Mouse (Mus musculus): Measurements from ENCODE around the gene Vav3. TPM values are rescaled to one million over a fixed set of nuclear protein-coding genes. Genes with fewer than 3 reads are reported as not detected.
A peak's percentile ranks its signal among the peaks of the same experiment; 100 is the strongest.

Gene Vav3
- 1 to 10 TPM; 1.5 to 1.9 TPM for total RNA-seq (2021)
- long read RNA-seq, experiment 1, full-length matches to known transcripts = 2 of 2 reads
- long read RNA-seq, experiment 1, partial matches to known transcripts = 0 of 2 reads
- long read RNA-seq, experiment 1, other reads (novel, unspliced or antisense) = 0 of 2 reads
- long read RNA-seq, experiment 2, full-length matches to known transcripts = 1 of 1 reads
- long read RNA-seq, experiment 2, partial matches to known transcripts = 0 of 1 reads
- long read RNA-seq, experiment 2, other reads (novel, unspliced or antisense) = 0 of 1 reads

DNA sequence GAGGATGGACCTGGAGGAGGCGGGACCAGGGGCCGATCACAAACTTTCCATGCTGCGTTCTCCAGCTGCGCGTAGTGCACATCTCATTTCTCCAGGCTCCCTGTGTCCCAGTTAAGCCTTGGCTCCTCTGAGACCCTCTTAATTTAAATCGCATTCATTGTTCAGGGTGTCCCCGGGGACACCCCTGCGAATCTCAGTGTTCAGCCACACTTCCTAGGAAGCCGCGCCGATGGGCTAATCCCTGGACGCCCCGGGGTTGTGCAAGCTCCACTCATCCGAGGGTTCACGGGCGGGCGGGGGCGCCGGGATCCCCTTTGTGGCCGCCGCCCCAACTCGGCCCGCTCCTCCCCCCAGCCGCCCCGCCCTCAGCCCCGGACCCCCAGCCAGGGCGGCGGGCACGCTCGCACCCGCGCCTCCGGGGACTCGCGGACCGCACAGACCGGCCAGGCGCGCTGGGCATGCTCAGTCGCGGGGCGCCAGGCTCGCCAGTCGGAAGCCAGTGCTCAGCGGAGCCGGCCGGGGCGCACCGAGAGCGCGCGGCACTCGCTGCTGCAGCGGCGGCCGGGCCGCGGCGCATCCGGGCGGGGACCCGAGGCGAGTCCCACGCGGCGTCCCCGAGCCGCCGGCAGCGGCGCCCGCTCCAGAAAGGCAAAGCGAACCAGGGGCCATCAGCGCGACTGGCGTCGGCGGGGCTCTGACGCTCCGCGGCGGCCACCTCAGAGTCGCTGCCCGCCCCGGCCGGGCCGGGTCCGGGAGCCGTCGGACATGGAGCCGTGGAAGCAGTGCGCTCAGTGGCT is at the start of gene Vav3:
Gene Vav3, plus strand, starts transcription at position 380 of the 797 bp plus-strand sequence.
- peak; percentile 35 for DNase-seq (ENCODE audit: low spot score)

DNA sequence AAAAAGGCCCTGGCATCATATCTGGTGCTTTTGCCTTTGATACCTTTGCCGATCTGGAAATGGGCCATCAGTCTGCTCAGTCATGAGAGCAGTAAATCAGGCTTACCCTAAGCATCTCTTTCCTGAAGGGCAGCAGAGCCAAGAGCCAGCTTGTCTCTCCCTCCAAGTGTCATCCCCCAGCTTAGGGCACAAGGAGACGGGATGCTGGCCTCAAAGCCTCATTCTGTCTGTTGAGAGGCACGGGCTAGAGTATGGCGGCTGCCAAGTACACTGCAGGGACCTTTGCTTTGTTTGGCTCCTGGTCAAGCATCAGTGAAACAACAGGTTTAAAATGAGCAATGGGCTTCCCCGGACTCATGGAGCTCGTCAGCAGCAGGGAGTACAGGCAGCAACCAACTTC is 41.6 kb upstream of the Vav3 start:
- no peak for DNase-seq (ENCODE audit: low spot score)

DNA sequence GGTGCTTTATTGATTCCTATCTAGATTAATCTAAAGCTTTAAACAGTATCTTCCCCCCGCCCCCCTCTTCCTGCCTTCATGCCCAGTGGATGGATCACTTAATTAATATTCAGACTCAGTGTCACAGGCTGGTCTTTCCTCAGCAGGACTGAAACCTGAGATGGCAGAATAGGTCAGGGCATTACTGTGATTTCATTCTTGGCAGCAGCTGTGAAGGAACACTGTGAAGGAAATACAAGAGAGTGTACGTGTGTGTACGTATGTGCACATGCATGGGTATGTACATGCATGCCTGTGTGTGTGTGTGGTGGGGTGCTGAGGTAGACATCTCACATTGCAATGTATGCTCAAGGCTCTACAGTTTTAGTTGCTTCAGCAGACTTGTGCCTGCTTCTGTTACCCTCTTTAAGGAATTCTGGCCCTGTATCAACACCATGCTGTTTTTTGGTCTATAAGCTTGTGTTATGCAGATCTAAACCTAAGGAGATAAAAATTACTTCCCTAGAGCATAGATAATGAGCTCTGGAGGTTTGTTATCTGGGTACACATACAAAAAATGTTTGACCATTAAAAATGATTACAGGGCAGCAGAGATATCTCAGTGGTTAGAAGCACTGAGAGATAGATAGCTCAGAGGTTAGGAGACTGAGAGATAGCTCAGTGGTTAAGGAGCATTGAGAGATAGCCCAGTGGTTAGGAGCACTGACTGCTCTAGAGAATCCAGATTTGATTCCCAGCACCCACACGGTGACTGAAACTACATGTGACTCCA is 41.0 kb upstream of the Vav3 start:
- DNase-seq (ENCODE audit: low spot score) = no peak

DNA sequence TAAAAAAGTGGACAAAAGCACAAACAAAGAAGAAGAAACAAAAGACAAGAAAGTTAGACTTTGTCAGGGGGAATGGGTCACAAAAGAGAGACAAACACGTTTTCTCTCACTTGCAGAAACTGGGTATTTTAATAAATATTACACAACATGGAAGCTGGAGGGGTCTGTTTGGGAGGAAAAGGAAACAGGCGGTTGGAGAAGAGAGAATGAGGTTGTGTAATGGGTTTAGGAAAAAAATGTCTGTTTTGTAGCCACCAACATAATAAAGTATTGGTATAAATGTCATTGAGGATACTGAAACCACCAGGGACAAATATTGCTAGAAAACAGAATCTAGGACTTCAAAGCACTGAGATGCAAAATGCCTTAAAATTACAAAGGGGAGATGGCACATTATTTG is 38.4 kb upstream of the Vav3 start:
- no peak for DNase-seq (ENCODE audit: low spot score)

DNA sequence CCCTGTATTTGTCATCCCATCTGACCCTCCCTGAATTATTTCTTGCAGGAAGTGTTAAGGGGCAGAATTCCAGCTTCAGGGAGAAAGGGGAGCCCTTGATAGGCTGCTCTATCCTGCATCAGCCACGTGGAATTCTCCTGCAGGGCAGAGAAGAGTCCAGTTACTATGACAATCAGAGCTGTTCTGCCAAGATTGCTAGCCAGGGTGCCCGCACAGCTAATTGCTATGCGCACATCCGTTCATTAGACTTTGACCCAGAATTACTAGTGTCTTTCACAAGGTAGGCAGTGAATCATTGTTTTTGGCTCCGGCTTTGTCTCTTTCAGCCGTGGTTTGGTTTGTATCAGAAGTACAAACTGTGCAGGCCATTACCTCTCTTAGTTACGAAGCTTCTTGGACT is 33.0 kb upstream of the Vav3 start:
- DNase-seq (ENCODE audit: low spot score) = no peak

DNA sequence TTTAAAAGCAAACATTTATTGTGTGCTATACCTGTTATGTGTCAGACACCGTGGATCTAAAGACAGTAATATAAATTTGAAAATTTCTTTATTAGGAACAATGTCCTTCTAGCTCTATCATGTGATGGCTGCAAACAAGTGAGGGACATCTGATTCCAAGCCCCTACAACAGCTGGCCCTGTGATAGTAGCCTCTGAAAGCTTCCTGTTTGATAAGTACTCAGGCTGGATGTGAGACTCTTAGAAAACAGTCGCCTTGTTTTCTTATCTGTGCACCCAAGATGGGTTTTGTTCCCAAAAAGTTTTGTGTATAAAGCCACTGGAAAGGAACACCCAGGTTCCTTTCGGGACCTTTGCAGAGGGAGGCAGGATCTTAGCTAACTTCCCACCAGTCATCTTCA is 32.0 kb upstream of the Vav3 start:
- DNase-seq (ENCODE audit: low spot score) = no peak

DNA sequence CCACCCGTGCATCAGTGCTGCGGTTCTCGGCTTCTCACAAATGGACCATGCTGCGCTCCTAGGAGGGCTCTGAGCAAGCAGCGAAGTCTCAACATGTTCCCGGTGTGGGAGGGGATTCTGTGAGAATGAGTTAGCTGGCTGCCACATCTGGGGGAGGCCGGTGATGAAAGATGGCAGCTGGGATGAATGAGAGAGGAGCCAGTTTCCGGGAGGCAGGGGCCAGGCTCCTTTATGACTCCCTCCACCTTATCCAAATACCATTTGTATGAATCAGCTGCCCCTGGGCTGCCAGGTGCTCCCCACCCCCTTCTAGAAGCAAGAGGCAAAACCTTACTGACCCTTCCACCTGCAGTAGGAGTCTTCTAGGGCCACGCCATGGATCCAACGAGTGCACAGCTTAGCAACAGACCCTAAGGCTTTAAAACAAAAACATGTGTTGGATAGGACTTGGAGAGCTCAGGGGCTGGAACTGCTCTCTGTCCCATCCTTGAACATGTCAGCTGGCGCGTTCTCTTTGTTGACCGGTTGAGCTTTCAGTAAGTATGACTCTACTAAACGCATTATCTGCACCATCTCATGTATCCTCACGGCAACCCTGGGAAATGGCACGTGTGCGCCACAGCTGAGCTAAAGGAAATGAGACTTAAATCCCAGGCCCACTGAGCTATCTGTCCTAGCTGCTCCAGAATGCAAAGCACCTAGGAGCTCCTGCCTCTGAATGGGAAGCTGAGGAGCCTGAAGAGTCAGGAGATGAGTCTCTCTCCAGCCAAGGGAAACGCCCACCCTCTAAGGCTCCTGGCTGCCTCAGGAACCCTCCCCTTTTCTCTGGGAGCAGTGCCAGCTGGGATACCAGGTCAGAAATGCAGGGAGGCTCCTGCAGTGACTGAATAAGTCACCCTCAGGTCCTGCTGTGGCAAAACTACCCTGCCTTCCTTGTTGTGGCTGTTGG is 30.9 kb upstream of the Vav3 start:
- peak; percentile 39 for DNase-seq (ENCODE audit: low spot score)

DNA sequence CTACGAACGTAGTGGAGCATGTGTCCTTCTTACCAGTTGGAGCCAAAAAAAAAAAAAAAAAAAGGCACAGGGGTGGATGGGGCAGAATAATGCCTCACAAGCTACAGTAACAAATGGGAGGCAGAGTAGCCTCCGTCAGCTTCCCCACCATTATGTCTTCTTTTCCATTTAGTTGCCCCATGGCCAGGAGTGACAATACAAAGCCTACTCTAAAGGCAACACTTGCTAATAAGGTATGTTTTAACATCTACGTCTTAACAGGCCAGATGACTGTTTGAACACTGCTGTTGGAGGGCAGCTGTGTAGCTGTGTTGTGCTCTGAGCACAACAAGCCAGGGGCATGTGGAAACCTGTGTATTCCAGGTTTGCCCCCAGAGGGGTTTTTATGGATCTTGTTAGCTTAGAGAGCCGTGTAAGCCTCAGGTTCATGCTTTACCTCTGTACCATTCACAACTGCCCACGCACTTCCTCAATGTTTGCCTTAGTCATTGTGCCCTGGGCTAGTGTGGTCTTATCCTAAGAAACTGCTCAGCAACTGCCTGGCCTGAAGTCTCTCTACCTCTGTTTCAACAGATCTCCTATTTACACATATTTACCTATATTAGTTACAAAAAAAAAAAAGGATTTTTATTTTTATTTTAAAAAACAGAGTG is 29.2 kb upstream of the Vav3 start:
- DNase-seq (ENCODE audit: low spot score) = no peak

DNA sequence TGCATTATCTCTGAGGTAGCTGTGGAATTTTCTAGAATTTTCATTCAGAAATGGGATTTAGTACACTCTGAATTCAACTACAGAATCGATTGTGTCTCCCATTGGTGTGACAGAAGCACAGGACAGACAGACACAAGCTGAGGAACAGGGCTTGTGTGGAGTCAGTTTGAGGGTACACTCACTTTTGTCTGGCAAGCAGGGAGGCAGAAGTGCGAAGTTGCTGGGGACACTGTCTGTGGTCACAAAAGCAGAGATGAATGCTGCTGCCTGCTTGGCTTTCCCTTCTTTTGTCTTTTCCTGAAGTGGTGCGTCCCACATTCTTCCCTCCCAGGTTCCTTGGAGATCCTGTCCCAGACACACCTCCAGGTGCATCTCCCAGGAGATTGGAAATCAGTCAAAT is 28.6 kb upstream of the Vav3 start:
- DNase-seq (ENCODE audit: low spot score) = no peak

DNA sequence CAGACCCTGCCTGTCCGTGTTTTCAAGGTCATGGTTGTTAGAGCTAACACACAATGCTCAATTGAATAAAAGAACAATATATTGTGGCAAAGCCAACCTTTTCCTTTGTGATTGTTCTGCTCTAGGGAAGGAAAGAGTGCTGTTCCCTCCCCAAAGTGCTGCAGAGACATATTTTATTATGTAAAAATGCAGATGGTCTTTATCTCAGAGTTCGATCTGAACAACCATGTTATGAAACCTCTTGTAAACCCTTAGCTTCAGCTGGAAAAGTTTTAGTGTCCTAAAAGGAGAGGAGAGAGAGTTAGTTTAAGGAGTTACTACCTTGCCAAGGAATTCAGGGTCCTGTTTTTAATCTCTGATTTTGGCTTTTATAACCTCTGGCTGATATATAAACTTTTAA is 27.0 kb upstream of the Vav3 start:
- no peak for DNase-seq (ENCODE audit: low spot score)

DNA sequence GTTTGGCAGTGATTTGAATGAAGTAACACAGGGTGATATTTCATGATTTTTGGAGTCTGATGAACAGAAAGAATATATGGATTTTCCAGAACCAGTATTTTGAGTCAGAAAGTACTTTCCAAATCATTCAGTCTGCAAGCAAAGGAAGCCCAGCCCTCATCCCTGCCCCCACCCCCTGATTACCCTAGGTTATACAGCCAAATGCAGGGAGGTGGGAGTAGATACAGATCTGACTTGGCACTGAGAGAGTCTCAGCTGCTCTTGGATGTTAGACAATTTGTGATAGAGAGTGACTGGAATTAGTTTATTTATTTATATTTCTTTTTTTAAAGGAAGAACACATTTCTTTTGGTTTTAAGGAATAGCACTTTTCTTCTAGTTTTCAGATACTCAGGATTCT is 18.2 kb upstream of the Vav3 start:
- no peak for DNase-seq (ENCODE audit: low spot score)

DNA sequence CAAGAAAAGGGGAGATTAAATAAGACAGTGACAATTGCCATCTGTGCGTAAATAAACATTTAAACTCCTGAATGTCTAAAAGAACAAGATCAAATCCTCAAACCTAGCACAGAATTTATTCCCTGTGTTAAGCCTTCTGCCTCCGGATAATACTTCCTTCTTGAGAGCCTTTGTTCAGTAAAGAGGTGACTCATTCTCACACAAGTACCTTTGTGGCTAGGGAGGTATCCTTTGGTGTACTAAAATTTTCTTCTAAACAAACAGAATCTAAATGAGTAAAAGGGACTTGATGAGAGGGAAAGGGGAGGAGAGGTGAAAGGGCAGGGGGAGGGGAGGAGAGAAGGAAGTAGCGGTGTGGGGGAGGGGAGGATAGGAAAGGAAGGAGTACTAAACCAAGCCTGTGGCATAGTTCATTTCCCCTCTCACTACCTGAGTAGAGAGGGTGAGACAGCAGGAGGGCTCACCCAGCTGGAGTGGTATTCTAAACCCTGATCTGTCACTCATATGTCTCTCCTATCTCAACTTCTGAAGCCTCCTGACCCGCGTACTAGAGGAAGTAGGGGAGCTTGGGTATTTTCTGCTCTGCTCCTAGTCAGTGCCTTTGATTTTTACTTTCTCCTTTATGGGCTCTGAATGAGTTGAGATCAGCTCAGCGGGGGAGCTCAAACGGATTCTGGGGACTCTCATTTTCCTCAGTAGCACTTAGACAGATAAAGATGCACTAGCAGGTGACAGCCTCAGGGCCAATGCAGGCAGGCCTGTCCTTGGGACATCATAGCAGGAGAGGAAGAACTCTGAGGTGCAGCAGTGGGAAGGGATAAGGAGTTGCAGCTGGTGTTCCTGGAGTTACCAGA is 16.8 kb upstream of the Vav3 start:
- no peak for DNase-seq (ENCODE audit: low spot score)

DNA sequence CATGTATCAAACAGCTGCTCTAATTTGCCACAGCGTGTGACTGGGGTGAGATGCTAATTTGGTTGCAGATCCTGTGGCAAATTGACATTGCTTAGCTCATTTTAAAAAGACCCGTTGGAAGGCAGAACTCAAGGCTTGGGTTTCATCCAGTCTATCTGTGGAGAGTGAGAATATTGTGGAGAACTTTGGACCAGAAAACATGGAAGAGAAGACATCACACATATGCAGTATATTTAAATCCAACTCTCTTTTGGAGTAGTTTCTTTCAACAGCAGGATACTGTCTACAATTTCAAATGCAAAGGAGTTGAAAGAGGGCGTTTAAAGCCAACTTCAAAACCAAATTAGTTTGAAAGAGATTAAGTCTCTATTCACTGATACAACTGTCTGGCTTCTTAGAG is 13.3 kb upstream of the Vav3 start:
- DNase-seq (ENCODE audit: low spot score) = no peak

DNA sequence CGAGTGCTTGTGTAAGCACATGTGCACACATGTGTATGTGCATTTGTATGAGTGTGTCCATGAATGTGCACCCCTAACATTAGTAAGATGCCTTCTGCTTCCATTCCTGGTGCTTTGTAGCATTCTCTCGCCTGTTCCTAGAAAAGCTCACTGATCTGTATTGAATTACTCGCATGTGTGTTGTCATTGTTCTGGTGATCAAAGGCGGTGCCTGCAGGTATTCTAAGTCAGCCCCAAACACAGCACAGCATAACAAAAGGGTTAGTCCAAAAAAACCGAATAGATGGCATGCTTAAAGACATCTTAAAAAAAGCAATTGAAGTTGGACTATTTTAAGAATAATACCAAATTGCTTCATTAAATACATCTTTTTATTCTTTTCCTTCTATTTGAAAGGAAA is 7.7 kb upstream of the Vav3 start:
- DNase-seq (ENCODE audit: low spot score) = no peak

DNA sequence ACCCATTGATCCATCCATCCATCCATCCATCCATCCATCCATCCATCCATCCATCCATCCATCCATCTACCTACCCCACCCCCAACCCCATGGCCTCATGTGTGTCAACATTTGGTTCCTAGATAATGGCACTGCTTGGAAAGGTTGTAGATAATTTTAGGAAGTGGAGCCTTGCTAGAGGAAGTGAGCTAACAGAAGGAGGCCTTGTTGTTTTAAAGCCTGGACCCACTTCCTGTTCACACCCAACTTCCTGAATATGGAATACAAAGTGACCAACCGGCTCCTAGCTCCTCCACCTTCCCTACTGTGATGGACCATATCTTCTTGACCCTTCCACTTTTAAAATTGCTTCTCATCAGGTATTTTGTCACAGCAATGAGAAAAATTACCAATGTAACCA is 5.0 kb upstream of the Vav3 start:
- DNase-seq (ENCODE audit: low spot score) = no peak

DNA sequence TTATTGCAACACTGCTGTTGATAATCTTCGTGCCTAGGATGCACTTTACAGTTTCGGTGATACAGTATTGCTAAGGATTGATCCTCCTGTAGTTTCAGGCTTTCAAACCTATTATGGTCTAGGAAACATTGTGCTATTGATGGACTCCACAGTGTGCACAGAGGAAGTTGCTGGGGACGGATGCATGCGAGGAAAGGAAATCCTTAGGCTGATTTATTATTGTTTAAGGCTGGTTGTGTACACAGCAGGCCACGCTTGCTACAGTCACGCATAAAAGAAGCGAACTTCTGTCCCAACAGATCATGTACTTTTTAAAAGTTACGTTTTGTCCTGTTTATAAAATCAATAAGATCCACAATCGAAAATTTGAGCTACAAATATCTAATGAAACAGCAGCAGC is 1.2 kb upstream of the Vav3 start:
- DNase-seq (ENCODE audit: low spot score) = no peak

DNA sequence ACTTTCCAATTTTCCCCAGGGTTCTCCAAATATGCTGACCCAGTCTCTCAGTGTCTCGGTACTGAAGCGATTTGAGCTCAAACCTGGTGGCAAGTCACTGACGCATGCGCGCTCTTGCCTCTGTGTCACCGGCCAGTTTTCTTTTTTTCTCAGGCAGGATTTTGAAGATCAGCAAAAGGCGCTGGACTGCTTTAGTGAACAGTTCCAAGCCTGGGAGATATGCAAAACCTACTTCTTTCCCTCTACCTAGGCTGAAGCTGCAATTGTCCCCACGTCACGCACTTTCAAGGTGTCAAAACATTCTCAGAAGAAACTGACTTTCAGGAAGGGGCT is 546 bp upstream of the Vav3 start:
- DNase-seq (ENCODE audit: low spot score) = peak; percentile 52

DNA sequence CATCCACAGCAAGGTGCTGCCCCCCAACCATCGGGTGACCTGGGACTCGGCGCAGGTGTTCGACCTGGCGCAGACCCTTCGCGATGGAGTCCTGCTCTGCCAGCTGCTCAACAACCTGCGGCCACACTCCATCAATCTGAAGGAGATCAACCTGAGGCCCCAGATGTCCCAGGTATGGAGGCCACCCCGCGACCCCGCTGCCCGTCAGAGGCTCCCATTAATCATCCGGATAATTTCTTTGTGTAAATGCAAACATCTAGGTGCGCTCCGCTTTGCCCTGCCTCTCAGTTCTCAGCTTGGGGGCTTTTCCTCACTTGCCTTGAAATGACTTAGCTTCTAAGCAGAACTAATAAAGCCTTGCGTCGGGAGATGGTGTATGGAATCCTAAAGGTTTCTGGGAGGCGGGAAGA is 623 bp downstream of the Vav3 start:
- DNase-seq (ENCODE audit: low spot score) = no peak

DNA sequence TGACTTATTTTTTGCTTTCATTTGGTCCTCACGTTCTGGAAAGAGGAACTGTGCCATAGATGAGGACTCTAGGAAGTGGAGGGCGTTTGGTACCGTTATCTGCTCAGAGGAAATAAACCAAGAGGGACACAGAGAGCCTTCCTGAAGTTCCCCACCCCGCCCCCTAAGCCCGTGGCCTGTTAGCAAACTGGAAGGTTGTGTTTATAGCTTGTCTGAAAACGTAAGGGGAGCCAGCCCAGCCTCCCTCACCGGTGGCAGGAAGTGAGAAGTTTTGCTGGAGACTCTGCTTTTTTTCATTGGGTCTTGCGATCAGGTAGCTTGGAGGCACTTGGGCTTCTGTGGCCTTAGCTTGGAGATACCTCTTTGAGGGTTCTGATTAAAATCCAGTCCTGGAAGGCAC is 1.2 kb downstream of the Vav3 start:
- DNase-seq (ENCODE audit: low spot score) = peak; percentile 7
